In genomic region chr17:35218516-35219193, GRCm38 (mm10) we compare ENCODE assay signal across 10 mouse cellular contexts. TPM values are rescaled to one million over a fixed set of nuclear protein-coding genes. Genes with fewer than 3 reads are reported as not detected.
DNase-seq lines count a peak whose midpoint lies in the region; ATAC-seq and TF ChIP-seq lines count a peak whose summit lies in the region.
"Had no signal": no experiment of that assay in that cellular context is flagged by ENCODE, and none has a peak within 500 bp of the region (broad histone marks: within the 10 kb centered on the region; RNA-seq: fewer than 3 reads in every experiment).

No protein-coding gene starts in this region.

- DNase-seq in CD4-positive helper T cell, adult 2 months (ENCODE audit: low read depth, low spot score) = peak; percentile 73
- DNase-seq in lung, postnatal 10 days = peak; percentile 73
- DNase-seq in forebrain, postnatal 0 days = no peak
- DNase-seq in c-Kit-positive CD71-positive TER-119-positive erythroid progenitor cells, embryonic 14.5 days (ENCODE audit: low spot score) = no peak
- DNase-seq in cerebellum, postnatal 14 days = no peak

- H3K36me3 ChIP-seq in forebrain, postnatal 0 days (ENCODE audit: insufficient read depth) = peaks cover 19% of the 10 kb centered on the region
- H3K36me3 ChIP-seq in forebrain, embryonic 16.5 days (ENCODE audit: control insufficient read depth, insufficient read depth) = peaks cover 5% of the 10 kb centered on the region; the same call in 1 of the 2 replicates

- no peaks in the 10 kb centered on the region for H3K4me1 ChIP-seq in forebrain, postnatal 0 days (ENCODE audit: insufficient read depth)
- no peaks in the 10 kb centered on the region for H3K4me1 ChIP-seq in forebrain, embryonic 16.5 days (replicated peaks; ENCODE audit: control insufficient read depth, insufficient read depth, low read length)

- H3K27ac ChIP-seq in forebrain, postnatal 0 days (ENCODE audit: low read depth, low read length) = no peak overlapping the region
- H3K27ac ChIP-seq in forebrain, embryonic 16.5 days (ENCODE audit: low read length) = no peak overlapping the region

- no peak overlapping the region for H3K9ac ChIP-seq in forebrain, postnatal 0 days
- H3K9ac ChIP-seq in forebrain, embryonic 16.5 days (replicated peaks; ENCODE audit: low read depth, low read length) = no peak overlapping the region

- no peaks in the 10 kb centered on the region for H3K27me3 ChIP-seq in forebrain, postnatal 0 days (ENCODE audit: insufficient read depth, low read length)
- H3K27me3 ChIP-seq in forebrain, embryonic 16.5 days (replicated peaks; ENCODE audit: control insufficient read depth, insufficient read depth, low read length) = no peaks in the 10 kb centered on the region

- H3K4me3 ChIP-seq in forebrain, postnatal 0 days (ENCODE audit: low read depth, low read length) = no peak overlapping the region
- H3K4me3 ChIP-seq in forebrain, embryonic 16.5 days (replicated peaks; ENCODE audit: low read length) = no peak overlapping the region

- no peak overlapping the region for H3K4me2 ChIP-seq in forebrain, postnatal 0 days (ENCODE audit: low read depth)
- no peak overlapping the region for H3K4me2 ChIP-seq in forebrain, embryonic 16.5 days (ENCODE audit: low read length)

- no peak for TF ChIP-seq CTCF in forebrain, postnatal 0 days (IDR thresholded peaks at IDR 0.05; ENCODE audit: low read depth)

- peak; percentile 60 for ATAC-seq in activated CD4-positive, CD25-positive, alpha-beta regulatory T cell, adult 4 months
- peak; percentile 58 for ATAC-seq in inflammation-experienced regulatory T-cells, adult 6 months
- no peak for ATAC-seq in forebrain, postnatal 0 days
- ATAC-seq in forebrain, embryonic 16.5 days = no peak

- WGBS in forebrain, postnatal 0 days = 82% methylated on average over 18 of the region's 18 CpGs
- 85% methylated on average over 18 of the region's 18 CpGs for WGBS in forebrain, embryonic 16.5 days

- no peaks in the 10 kb centered on the region for H3K9me3 ChIP-seq in forebrain, postnatal 0 days (ENCODE audit: low read length)
- H3K9me3 ChIP-seq in forebrain, embryonic 16.5 days (ENCODE audit: control insufficient read depth, low read length) = no peaks in the 10 kb centered on the region

RNA-seq across cellular contexts. Expression of gene Gm16181, which starts 2.0 kb away (rescaled TPM):
- polyA plus RNA-seq in activated CD4-positive, CD25-positive, alpha-beta regulatory T cell, adult 4 months (2017; shearing (Covaris generic)) = 1 to 10 TPM in 1 of 2 experiments, not detected in 1; 1.8 TPM
- under 1 TPM in 2 of 3 experiments, not detected in 1; 0.67 to 0.68 TPM for polyA plus RNA-seq in inflammation-experienced regulatory T-cells, adult 6 months (2017; shearing (Covaris generic))
- not detected in 2 replicates for total RNA-seq in forebrain, postnatal 0 days (2014; rRNA removed)
- polyA plus RNA-seq in forebrain, postnatal 0 days (2015; fragmentation: Nextera tagmentation; extraction: Ambion mirVana) = not detected in 2 replicates
- polyA plus RNA-seq in forebrain, embryonic 16.5 days (2015; fragmentation: Nextera tagmentation; extraction: Ambion mirVana) = 0.62 TPM in 1 of 2 replicates, not detected in the other
- total RNA-seq: left cerebral cortex, postnatal 10 days had no signal
- polyA plus RNA-seq: small intestine, adult 2 months had no signal

RNA-seq across cellular contexts. Expression of gene Lta, which starts 13.5 kb away (rescaled TPM):
- polyA plus RNA-seq in activated CD4-positive, CD25-positive, alpha-beta regulatory T cell, adult 4 months (2017; shearing (Covaris generic)) = 10 to 100 TPM; 70.5 to 90.5 TPM
- polyA plus RNA-seq in inflammation-experienced regulatory T-cells, adult 6 months (2017; shearing (Covaris generic)) = 100 to 1,000 TPM in 1 of 3 experiments, 10 to 100 TPM in 2; 34.4 to 113 (median 95.2) TPM
- total RNA-seq in forebrain, postnatal 0 days (2014; rRNA removed) = 0.38 TPM in 1 of 2 replicates, not detected in the other
- polyA plus RNA-seq in forebrain, postnatal 0 days (2015; fragmentation: Nextera tagmentation; extraction: Ambion mirVana) = 0.50 and 0.80 TPM in 2 replicates
- polyA plus RNA-seq in forebrain, embryonic 16.5 days (2015; fragmentation: Nextera tagmentation; extraction: Ambion mirVana) = 0.24 and 0.35 TPM in 2 replicates

RNA-seq across cellular contexts. Expression of gene Atp6v1g2, which starts 14.8 kb away (rescaled TPM):
- polyA plus RNA-seq in activated CD4-positive, CD25-positive, alpha-beta regulatory T cell, adult 4 months (2017; shearing (Covaris generic)) = 1 to 10 TPM; 2.3 to 4.0 TPM
- polyA plus RNA-seq in inflammation-experienced regulatory T-cells, adult 6 months (2017; shearing (Covaris generic)) = 1 to 10 TPM; 4.6 to 7.2 (median 5.9) TPM
- total RNA-seq in forebrain, postnatal 0 days (2014; rRNA removed) = 59.7 and 81.4 TPM in 2 replicates
- 121 and 146 TPM in 2 replicates for polyA plus RNA-seq in forebrain, postnatal 0 days (2015; fragmentation: Nextera tagmentation; extraction: Ambion mirVana)
- polyA plus RNA-seq in forebrain, embryonic 16.5 days (2015; fragmentation: Nextera tagmentation; extraction: Ambion mirVana) = 46.2 and 64.8 TPM in 2 replicates

RNA-seq across cellular contexts. Expression of gene Tnf, which starts 16.8 kb away (rescaled TPM):
- 10 to 100 TPM; 21.5 to 21.6 TPM for polyA plus RNA-seq in activated CD4-positive, CD25-positive, alpha-beta regulatory T cell, adult 4 months (2017; shearing (Covaris generic))
- 10 to 100 TPM; 20.9 to 28.8 (median 24.9) TPM for polyA plus RNA-seq in inflammation-experienced regulatory T-cells, adult 6 months (2017; shearing (Covaris generic))
- 0.71 TPM in 1 of 2 replicates, not detected in the other for total RNA-seq in forebrain, postnatal 0 days (2014; rRNA removed)
- polyA plus RNA-seq in forebrain, postnatal 0 days (2015; fragmentation: Nextera tagmentation; extraction: Ambion mirVana) = 0.09 TPM in 1 of 2 replicates, not detected in the other
- not detected in 2 replicates for polyA plus RNA-seq in forebrain, embryonic 16.5 days (2015; fragmentation: Nextera tagmentation; extraction: Ambion mirVana)

RNA-seq across cellular contexts. Expression of gene Nfkbil1, which starts 16.9 kb away (rescaled TPM):
- 1 to 10 TPM; 3.4 to 4.4 TPM for polyA plus RNA-seq in activated CD4-positive, CD25-positive, alpha-beta regulatory T cell, adult 4 months (2017; shearing (Covaris generic))
- polyA plus RNA-seq in inflammation-experienced regulatory T-cells, adult 6 months (2017; shearing (Covaris generic)) = 1 to 10 TPM; 1.7 to 3.3 (median 1.9) TPM
- total RNA-seq in forebrain, postnatal 0 days (2014; rRNA removed) = 17.1 and 24.5 TPM in 2 replicates
- polyA plus RNA-seq in forebrain, postnatal 0 days (2015; fragmentation: Nextera tagmentation; extraction: Ambion mirVana) = 12.3 and 12.4 TPM in 2 replicates
- 9.5 and 10.7 TPM in 2 replicates for polyA plus RNA-seq in forebrain, embryonic 16.5 days (2015; fragmentation: Nextera tagmentation; extraction: Ambion mirVana)

Comparison
In these comparisons a context has a peak if more than half of its experiments do, and no peak if none do; other contexts are left out.
1. DNase-seq: peak in CD4-positive helper T cell, adult 2 months (single experiment) and lung, postnatal 10 days (single experiment); none in forebrain, postnatal 0 days (single experiment), c-Kit-positive CD71-positive TER-119-positive erythroid progenitor cells, embryonic 14.5 days (single experiment) and cerebellum, postnatal 14 days (0 of 2).
2. ATAC-seq: peak in activated CD4-positive, CD25-positive, alpha-beta regulatory T cell, adult 4 months (single experiment) and inflammation-experienced regulatory T-cells, adult 6 months (single experiment); none in forebrain, postnatal 0 days (single experiment) and forebrain, embryonic 16.5 days (single experiment).
3. RNA of gene Lta, which starts 13.5 kb away (polyA plus RNA-seq): 34.4 to 113 TPM in inflammation-experienced regulatory T-cells, adult 6 months and 70.5 to 90.5 TPM in activated CD4-positive, CD25-positive, alpha-beta regulatory T cell, adult 4 months; 0.50 to 0.80 TPM in forebrain, postnatal 0 days and 0.24 to 0.35 TPM in forebrain, embryonic 16.5 days; every median in the first group is over 10 times any median in the second.